Mouse (Mus musculus): ENCODE data around the gene Pgm5. TPM values are rescaled to one million over a fixed set of nuclear protein-coding genes. Genes with fewer than 3 reads are reported as not detected.
"Not testable (repeated sequence)": the region's sequence is repeated elsewhere in the genome, so short reads cannot be mapped to it uniquely, and the experiment has no call there.

Gene Pgm5
- 10 to 100 TPM; 84.6 to 88.8 TPM for total RNA-seq (2021)
- long read RNA-seq, experiment 1, partial matches to known transcripts = 0 of 4 reads
- long read RNA-seq, experiment 1, other reads (novel, unspliced or antisense) = 4 of 4 reads
- long read RNA-seq, experiment 2, partial matches to known transcripts = 0 of 3 reads
- long read RNA-seq, experiment 2, other reads (novel, unspliced or antisense) = 3 of 3 reads

DNA sequence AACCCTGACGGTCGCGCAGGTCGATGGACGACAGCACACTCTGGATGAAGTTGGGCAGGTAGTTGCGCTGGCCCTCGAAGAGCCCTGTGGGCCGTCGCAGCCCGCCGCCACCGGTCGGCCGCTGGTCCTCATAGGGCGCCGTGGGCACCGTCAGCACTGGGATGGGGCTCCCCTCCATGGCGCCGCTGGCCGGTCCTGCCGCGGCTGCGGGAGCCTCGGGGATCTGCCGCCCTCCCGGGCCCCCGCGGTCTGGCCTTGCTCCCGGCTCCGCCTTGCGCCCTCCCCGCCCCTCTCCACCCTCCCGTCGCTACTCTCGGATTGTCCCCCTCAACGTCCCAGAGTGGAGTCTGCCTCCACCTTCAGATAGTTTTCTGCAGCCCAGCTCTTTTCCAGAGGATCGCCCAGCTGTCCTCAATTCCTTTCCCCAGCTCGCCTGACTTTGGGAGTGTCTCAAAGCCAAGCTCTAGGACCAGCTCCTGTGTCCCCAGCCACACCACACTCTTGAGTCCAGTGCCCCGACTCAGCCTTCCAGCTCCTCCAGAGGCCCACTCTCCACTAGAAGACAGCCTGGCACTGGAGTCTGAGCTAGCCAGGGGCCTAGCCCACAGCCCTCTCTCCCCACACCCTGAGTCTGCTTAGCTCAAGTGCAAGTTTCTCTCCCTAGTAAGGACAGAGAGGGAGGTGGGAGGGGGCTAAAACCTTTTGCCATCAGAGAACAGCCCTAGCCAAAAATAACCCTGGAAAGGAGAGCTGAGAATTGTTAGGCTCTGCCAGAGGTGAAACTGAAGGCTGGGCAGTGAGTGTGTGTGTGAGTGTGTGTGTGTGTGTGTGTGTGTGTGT lies at the start of gene Pgm5:
TSS of gene Pgm5 (minus strand) at position 244 of the 840 bp plus-strand sequence.
- peak; percentile 74 to 75 for DNase-seq
- intact Hi-C loops (cut with DNase I) = loop anchor here (5.0 kb wide), 1 partner anchor 65 kb away; no protein-coding TSS in a partner anchor

- intact Hi-C loops (cut with DNase I) = no loop called here
- DNase-seq = no peak
These were observed 46.9 kb upstream of the Pgm5 start for GRCm38 (mm10) chr19:24908385-24909155.

DNA sequence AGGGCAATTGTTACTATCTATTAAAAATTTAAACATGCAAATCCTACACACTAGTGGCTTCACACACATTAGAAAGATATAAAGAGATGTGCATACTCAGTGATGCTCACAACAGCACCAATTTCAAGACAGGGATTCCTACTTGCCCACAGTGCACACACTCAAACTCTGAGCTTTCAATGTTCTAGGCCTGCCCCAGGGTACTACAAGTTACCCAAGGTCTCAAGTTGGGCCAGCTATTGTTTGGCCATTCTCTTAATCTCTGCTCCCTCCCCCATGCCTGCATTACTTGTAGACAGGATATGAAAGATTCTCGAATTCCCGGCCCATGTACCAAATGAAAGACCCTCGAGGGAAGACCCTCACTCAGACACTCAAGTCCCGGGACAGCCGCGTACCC lies 46.0 kb upstream of the Pgm5 start:
- no peak for DNase-seq
- intact Hi-C loops (cut with DNase I) = no loop called here

- intact Hi-C loops (cut with DNase I) = no loop called here
- DNase-seq = no peak
These were observed 41.2 kb upstream of the Pgm5 start for GRCm38 (mm10) chr19:24902821-24903220.

DNA sequence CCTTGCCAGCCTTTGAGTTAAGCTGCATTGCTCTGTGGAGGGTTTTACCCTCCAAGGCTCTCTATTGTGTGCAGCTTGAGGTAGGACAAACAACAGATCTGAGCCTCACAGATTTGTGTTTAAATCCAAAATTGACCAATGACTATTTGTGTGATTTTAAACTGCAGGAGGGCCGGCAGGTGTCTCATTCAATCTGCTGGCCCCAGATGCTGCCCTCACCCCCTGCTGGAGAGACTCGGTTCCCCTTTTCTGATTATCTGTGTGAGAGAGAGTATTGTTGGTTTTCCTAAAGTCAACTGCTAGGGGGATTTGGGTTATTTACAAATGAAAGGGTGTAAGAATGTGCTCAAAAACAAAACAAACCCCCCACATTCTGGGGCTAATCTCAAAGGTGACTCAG lies 40.6 kb upstream of the Pgm5 start:
- intact Hi-C loops (cut with DNase I) = no loop called here
- no peak for DNase-seq

- intact Hi-C loops (cut with DNase I) = no loop called here
- DNase-seq = no peak
These were observed 40.0 kb upstream of the Pgm5 start for GRCm38 (mm10) chr19:24901666-24902065.

DNA sequence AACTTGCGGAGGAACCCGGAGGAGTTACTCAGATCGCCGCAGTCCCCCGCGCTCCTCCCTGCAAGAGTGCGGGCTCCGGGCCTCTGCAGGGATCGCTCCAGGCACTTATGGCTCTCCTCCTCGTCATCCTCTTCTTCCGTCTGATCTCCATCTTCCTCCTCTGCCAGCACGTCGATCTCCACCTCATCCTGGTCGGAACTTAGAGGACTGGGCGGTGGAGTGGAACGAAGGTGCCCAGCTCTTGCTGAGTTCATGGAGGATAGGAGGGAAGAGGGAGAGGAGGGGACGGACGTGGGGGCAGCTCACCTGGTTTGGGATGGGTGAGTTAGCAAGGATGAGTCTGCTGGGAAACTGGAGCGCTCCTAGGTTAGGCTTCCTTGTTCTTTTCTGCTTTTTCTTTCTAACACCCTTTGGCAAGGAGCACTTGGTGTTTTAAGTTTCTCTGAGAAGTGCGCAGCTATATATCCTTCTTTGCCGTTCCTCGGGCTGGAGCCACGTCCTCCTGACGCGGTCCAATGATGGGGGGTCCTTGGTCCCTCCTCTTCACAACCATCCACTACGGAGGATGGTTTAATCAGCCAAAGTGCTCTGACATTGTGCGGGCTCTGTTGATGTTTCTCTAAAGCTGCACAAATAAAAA lies 39.0 kb upstream of the Pgm5 start, which contains the start of gene Foxd4:
TSS of gene Foxd4 (minus strand) at position 617 of the 640 bp plus-strand sequence.
- no peak for DNase-seq
- intact Hi-C loops (cut with DNase I) = no loop called here

- intact Hi-C loops (cut with DNase I) = no loop called here
These were observed 38.2 kb upstream of the Pgm5 start for GRCm38 (mm10) chr19:24899578-24900544.

GRCm38 (mm10) chr19:24898737-24899577 lies 37.3 kb upstream of the Pgm5 start:
- intact Hi-C loops (cut with DNase I) = no loop called here
- peak in 1 of 2 experiments; percentile 7 for DNase-seq

More at GRCm38 (mm10) chr19:24899578-24900544, 38.2 kb upstream of the Pgm5 start:
- DNase-seq = peak in 1 of 2 experiments; percentile 20

DNA sequence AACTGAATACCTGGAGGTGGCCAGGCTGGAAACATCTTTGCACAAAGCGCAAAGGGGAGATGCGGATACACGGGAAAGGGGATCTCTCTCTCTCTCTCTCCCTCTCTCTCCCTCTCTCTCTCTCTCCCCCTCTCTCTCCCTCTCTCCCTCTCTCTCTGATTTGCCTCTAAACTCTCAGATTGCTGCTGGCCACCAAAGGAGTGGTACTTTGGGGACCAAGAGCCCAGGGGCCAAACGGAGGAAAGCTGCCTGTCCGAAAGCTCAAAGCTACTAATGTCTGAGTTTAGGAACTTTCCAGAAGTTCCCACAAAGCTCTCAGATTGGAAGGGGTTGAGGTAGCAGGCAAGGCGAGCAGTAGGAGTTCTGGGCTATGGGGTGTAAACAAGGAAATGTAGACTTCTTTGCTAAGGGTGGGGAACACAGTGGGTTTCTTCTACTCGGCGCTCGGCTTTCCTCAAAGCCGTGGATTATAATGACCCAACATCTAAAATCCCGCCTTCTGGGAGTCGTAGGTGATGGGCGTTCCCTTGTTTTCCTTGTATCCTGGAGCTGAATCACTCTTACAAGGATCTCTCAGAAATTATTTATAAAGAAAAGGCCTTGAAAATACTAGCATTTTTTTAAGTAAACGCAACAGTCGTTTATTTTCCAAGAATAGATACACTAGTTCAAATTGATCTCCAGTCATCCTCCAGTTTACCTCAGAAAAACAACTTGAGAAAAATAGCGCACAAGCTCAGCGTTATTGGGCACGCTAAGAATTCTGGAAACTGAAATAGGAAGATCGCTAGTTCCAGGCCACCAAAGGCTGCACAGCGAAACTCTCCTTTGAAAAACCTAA lies 36.5 kb upstream of the Pgm5 start:
- DNase-seq = no peak
- intact Hi-C loops (cut with DNase I) = no loop called here

DNA sequence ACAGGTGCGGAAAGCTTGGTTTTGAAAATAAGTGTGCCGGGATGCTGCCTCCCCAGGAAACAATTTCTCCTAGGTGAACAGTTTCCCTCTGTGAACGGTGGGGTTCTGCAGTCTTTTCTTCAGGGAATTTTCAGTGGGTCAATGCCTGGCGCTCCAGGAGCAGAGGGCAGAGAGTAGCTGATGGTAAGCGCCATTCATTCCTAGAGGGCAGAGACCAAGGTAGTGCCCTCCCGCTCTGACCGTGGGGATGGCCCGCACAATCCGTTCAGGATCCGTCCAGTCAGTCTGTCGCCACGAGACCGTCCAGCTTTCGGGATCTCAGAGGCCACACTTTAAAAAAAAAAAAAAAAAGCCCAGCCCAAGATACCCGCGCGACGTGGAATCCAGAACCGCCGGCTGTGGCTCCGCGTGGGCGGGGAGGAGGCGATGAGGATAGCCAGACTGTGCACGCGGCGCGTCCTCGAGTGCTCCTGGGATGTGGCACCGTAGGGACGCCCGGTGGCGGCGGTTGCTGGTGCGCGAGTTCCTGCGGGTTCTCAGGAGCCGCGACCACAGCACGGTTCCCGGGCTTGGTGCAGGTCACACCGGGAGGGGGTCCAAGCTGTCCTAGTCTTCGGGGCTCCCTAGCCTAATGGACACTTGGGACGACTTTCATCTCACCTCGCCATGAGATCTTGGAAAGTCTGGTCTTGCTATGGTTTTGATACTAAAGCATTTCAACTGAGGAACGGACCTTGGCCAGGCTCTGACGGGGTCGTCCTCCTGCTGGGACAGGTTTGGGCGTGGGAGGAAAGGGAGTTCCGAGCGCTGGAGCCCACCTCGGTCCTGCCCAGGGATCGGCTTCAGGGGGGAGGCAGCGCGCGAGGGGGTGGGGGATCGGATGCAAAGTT lies 35.6 kb upstream of the Pgm5 start:
- intact Hi-C loops (cut with DNase I) = no loop called here
- DNase-seq = no peak

GRCm38 (mm10) chr19:24896536-24896935 lies 34.9 kb upstream of the Pgm5 start:
- no peak for DNase-seq
- intact Hi-C loops (cut with DNase I) = no loop called here

GRCm38 (mm10) chr19:24886888-24887287 lies 25.2 kb upstream of the Pgm5 start:
- intact Hi-C loops (cut with DNase I) = loop anchor here (5.0 kb wide), 2 partner anchors 265 to 600 kb away; no protein-coding TSS in a partner anchor
- DNase-seq = no peak

GRCm38 (mm10) chr19:24885504-24885903 lies 23.8 kb upstream of the Pgm5 start:
- intact Hi-C loops (cut with DNase I) = loop anchor here (5.0 kb wide), 2 partner anchors 263 to 598 kb away; no protein-coding TSS in a partner anchor
- DNase-seq = peak; percentile 39 to 72

DNA sequence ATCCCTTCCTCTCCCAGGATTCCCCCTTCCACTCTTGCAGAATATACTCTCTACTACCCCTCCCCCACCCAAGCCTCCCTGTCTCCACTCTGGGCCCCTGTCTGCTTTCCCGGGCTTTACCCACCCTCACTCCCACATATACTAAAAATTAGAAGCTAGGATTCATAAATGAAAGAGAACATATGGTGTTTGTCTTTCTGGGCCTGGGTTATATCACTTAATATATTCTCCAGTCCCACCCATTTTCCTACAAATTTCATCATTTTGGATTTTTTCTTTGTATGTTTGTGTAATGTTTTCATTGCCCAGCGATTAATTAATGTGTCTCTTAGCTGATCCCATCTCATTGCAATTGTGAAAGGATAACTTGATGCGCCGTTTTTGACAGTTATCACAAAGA lies 19.6 kb upstream of the Pgm5 start:
- intact Hi-C loops (cut with DNase I) = no loop called here
- DNase-seq = no peak

- DNase-seq; intact Hi-C loops (cut with DNase I): not testable (repeated sequence)
These were observed 13.6 kb upstream of the Pgm5 start, which contains the start of gene Gm10053 for GRCm38 (mm10) chr19:24875129-24875870. TSS of gene Gm10053 (plus strand) at chr19:24875686.
